Mouse (Mus musculus) liver, embryonic 14.5 days (tissue): Measurements from ENCODE around the gene Klhl30.

Experiments
- CTCF ChIP-seq: IDR thresholded peaks from 2 replicates; pipeline ENCODE4 v1.5.1; 2016; ENCODE audit warnings: antibody characterized with exemption, low read depth, control low read depth
- EP300 ChIP-seq: IDR thresholded peaks from 2 replicates; pipeline ENCODE4 v1.6.1; 2016; ENCODE audit warnings: antibody characterized with exemption, low read depth

GRCm38 (mm10) chr1:91337355-91337754 lies 13.5 kb upstream of the Klhl30 start:
- TF ChIP-seq CTCF (no peak), EP300 (no peak)
